Mouse (Mus musculus): ENCODE data around the gene Smok3b.
A peak's percentile ranks its signal among the peaks of the same experiment; 100 is the strongest.
"Not testable (repeated sequence)": the region's sequence is repeated elsewhere in the genome, so short reads cannot be mapped to it uniquely, and the experiment has no call there.

Smok3b gene

DNA sequence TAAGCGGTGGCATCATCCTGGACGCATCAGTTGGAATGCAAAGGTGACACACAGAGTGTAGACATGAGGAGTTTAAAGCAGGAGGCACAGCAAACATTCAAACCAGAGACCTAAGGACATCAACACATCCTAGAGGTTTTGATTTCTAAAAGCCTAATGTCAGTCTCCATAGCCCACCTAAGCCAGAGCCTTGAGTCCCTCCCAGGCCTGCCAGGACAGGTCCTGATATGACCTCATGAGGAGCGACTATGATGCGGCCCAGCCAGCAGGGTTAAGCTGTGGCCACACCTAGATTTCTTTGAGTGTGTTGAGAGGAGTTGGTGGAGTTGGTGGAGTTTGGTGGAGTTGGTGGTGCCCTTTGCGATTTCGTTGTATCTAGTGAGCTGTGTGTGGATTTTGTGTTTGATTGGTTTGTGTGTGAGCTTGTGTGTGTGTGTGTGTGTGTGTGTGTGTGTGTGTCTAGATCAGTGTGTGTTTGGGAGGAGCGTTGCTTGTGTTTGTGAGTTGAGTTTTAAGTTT is at the start of gene Smok3b, which contains the start of gene Smok3a:
TSS of gene Smok3b (plus strand) at position 469 of the 519 bp plus-strand sequence.
TSS of gene Smok3a (plus strand) at position 301 of the 519 bp plus-strand sequence.
- not testable (repeated sequence) for DNase-seq

DNA sequence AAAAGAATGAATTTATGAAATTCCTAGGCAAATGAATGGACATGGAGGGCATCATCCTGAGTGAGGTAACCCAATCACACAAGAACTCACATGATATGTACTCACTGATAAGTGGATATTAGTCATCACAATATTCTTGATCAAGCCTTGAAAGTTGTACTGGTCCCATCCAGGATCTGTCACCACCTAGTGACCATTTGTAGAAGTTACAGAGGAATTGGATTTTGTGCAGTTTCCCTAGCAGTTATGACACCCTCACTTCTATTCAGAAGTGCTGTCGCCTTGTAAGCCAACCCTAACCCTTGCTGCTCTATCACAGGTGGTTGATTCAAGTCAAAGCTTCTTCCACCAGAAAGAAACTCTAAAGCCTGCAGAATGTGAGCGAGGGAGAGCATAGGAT is 48.1 kb upstream of the Smok3b start:
- no peak for DNase-seq

DNA sequence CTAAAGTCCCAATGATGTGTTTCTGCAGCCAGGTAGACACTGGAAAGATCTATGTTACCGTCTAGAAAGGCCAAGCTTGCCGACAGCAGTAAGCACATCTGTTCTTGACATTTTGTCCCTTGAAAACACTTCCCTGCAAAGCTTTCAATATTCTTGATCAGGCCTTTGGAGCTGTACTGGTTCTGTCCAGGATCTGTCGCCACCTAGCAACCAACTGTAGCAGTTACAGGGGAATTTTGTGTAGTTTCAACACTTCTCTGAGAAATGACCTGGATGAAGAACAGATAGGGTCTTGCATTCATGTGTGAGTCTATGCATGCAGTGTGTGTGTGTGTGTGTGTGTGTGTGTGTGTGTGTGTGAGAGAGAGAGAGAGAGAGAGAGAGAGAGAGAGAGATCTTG is 47.5 kb upstream of the Smok3b start:
- no peak for DNase-seq

DNA sequence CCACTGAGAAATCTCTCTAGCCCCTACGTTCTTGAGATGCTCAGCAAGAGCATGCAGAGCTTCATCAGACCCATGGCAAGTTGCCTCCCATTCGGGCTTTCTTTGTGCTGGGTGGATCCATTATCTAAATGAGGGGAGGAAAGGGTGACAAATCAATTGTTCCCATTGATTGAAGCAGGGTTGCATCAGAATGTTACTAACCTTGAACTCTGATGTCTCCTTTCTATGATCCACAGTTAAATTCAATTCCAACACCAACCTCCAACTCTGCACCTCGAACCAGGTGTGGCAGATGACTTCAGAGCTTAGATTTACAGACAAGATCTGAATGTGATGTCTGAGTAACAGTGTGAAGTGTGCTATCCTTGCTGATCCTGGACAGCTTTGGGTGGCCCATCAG is 46.5 kb upstream of the Smok3b start:
- DNase-seq, result no peak

DNA sequence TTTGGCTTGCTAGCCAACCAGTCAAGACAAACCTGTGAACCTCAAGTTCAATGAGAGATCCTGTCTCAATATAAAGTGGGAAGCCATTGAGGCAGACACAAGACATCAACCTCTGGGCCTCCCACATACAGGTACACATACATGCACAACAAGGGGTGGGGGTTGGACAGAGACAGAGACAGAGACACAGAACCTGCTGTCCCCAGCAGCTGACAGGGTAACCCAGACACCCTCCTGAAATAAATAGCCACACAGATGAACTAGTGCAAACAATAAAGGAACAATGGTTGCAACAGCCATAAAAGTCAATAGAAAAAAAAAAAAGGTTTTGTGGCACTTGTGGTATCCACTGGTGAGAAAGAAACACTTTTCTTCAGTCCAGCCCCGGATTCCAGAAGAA is 45.8 kb upstream of the Smok3b start:
- DNase-seq, result no peak

DNA sequence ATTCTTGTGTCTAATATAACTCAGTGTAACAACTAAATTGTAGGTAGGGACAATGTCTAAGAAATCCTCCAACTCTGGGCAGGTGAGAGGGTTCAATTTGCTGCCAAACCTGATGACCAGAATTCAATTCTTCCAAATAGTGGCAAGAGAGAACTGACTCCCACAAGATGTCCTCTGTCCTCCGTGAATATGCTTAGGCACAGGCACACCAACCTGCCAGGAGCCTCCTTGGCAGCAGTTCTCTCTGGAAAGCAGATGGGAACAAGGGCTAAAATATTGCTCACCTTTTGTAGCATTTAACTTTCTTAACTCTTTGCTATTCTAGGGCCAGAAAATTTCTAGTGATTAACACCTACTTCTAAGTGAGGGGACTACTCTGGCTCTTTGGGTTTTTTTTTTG is 43.9 kb upstream of the Smok3b start:
- no peak for DNase-seq

DNA sequence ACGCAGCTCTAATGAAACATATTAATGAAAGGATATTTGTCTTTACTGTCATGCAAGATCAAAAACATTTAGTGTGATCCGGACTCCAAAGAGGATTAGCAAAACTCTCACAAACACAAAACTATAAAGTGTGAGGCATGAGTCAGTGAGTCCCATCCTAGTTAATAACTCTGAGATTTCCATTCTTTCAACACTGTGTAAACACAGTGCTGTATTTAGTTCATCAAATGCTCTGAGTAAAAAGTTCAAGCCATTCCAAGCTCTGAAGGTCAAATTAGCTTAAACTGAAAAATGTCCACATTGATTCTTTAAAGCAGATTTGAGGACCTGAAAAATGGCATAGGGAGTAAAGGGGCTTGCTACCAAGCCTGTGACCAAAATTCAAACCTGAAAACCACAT is 42.1 kb upstream of the Smok3b start:
- DNase-seq, result no peak

DNA sequence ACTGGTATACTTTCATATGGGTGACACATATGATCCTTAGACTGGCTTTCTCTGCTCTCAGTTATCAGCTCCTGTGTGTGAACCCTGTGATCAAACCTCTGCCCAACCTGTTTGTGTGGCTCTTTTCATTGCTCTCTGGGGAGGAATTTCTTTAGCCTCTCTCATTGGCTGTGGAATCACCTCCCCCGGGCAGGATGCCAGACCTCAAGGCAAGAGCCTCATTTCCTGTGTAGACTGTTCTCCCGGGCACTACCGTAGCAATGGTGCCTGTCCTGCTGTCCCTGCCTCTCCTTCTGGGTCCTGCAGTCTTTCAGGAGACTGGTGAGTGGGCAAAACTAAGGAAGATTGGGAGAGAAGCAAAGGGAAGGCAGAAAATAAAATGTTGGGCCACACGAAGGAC is 39.9 kb upstream of the Smok3b start, which contains the start of gene Azgp1:
TSS of gene Azgp1 (plus strand) at position 221 of the 400 bp plus-strand sequence.
- DNase-seq, result no peak

DNA sequence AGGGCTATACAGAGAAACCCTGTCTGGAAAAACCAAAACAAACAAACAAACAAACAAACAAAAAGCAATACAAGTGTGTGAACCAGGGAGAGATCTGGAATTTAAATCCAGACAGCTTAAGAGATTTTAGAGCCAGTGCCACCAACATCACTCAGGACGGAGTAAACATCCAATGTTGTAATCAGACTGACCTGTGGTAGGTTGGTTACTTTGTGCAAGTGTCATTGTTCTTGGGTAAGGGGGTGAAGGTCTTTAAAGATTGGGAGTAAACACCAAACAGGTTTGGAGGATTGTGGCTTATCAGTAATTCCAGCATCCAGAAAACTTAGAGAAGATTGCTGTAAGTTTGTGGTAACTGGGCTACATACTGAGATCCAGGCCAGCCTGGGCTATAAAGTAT is 34.9 kb upstream of the Smok3b start:
- DNase-seq, result no peak

DNA sequence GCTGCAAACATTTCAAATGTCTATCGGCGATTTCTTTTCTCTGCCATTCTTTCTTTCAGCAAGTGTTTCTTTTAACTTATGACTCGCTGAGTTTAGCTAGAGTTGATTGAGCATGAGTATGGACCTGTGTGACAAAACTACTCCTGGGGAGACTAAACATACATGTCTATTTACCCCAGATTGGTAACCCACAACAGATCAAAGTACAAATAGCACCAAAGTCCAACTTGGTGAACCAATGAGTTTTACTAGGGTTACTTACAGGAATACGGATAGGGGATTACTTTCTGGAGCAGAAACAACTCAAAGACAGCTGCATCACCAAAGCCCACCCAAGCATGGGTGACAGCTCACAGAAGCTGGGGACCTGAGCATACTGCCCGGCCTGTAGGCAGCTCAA is 11.8 kb upstream of the Smok3b start:
- DNase-seq, result no peak

DNA sequence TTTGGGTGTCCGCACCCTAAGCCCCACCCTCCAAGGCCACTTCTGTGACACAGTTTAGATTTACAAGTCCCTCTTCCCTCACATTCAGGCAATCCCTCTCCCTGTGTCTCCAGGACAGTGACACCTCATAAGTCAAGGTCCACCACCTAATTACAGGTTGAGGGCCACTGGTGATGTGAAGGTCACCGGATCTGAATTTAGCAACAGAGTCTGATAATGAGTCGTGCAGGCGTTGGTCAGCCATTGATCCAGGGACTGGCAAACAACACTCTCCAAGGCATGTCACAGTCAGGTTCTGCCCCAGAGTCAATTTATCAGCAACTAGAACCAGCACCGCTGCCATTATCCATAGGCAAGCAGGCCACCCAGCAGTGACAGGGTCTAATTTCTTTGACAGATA is 8.8 kb upstream of the Smok3b start:
- DNase-seq, result no peak

DNA sequence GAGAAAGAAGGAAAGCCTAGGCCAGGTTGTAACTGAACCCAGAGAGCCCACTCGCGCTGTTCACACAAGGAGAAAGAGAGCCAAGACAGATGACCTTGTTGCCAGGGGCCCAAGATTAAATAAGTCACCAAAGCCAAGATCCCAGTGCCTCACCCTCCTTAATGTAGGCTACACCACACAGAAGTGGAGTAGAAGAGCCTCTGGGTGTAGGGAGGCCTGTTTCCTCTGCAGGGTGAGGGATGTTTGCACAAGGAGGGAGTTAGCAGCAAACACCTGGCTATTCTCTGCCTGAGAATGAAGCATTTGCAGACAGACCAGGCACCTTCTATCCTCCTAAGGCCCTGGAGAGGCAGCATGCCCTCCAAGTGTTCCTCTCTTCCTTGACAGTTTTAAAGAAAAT is 4.7 kb upstream of the Smok3b start:
- DNase-seq, result no peak

DNA sequence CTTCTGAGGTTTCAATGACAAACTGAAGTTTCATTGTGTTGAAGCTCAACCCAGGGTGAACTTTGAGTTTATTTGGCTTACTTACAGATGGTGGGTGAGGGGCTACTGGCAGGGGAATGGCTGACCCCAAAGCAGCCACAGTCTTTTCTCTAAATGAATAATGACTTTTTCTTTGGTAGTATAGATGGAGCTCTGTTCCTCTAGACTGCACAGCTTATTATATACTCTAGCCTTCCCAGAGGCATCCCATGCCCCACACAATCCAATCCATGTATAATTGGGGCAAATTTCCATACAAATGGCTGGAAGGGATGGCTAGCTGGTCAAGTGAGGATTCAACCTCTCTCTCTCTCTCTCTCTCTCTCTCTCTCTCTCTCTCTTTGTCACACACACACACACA is 4.2 kb upstream of the Smok3b start:
- DNase-seq, result no peak

DNA sequence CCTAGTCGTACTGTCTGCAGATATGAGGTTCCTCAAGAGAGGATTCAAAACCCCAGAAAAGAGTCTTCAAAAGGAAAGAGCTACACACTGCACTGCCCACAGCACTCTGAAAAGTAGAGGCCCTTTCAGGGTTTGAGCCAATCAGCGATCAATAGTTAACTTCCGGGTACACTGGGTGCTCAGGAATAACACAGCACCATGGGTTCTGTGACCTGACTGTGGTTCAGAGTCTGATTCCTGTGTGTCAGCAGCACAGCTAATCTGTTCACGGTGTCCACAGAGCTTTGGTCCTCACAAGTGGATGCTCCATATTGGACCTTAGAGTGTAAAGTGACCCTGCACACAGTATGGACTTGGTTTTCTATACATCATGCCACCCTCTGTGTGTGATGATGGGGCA is 1.7 kb upstream of the Smok3b start:
- not testable (repeated sequence) for DNase-seq

DNA sequence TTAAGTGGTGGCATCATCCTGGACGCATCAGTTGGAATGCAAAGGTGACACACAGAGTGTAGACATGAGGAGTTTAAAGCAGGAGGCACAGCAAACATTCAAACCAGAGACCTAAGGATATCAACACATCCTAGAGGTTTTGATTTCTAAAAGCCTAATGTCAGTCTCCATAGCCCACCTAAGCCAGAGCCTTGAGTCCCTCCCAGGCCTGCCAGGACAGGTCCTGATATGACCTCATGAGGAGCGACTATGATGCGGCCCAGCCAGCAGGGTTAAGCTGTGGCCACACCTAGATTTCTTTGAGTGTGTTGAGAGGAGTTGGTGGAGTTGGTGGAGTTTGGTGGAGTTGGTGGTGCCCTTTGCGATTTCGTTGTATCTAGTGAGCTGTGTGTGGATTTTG is 31.7 kb downstream of the Smok3b start, which contains the start of gene Smok3c:
TSS of gene Smok3c (plus strand) at position 301 of the 400 bp plus-strand sequence.
- not testable (repeated sequence) for DNase-seq

DNA sequence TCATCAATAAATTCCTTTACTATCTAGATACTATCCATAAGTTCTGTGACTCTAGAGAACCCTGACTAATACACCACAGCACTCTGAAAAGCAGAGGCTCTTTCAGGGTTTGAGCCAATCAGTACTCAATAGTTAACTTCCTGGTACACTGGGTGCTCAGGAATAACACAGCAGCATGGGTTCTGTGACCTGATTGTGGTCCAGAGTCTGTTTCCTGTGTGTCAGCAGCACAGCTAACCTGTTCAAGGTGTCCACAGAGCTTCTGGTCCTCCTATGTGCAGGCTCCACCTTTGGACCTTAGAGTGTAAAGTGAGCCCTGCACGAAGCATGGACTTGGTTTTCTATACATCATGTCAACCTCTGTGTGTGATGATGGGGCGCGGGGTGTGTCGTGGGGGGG is 52.6 kb downstream of the Smok3b start:
- no peak for DNase-seq

DNA sequence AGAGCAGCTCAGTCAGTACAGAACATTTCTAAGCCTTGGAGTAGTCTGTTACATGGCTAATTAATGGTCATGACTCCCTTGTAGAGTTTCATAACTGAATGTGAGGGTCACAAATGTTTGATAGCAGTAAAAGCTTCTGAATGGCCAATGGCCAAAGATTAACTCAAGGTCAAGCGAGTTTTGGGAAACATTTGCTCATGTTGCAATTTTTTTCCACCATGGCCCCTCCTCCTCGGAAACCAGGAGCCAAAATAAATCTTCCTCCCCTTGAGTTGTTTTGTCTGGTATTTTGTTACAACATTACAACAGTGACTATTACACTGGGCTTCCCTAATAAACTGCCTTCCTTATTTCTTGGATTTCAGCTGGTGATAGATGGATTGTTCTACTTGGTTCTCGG is 54.5 kb downstream of the Smok3b start:
- no peak for DNase-seq

DNA sequence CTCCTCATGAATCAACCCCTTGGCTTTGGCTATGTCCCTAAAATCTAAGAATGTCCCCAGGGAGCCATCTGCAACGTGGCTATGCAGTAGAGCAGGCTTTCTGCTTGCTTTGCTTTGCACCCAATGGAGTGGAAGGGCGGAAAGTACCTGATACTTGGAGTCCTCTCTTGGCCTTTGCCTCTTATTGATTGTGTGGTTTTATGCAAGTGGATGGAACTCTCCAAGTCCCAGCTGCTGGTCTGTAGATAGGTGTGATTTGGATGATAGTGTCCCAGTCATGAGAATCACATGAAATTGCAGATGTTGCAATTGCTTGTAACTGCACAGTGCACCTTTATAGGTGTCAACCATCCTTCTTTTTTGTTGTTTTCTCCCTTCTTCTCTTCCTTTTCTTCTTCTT is 54.9 kb downstream of the Smok3b start:
- DNase-seq, result no peak

DNA sequence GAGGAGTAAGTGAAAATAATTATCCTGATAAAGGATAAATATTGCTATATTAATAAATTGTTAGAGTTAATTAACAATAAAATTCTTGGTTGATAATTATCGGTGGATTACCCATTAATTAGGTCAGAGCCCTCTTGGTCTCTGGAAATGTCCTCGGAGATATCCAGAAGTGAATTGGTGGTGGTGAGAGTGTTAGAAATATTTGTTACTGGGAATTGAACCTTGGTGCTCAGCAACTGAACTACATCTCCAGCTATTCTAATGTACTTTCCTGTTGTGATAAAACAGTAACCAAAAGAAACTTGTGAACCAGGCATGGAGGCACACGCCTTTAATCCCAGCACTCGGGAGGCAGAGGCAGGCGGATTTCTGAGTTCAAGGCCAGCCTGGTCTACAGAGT is 59.2 kb downstream of the Smok3b start:
- DNase-seq, result no peak

DNA sequence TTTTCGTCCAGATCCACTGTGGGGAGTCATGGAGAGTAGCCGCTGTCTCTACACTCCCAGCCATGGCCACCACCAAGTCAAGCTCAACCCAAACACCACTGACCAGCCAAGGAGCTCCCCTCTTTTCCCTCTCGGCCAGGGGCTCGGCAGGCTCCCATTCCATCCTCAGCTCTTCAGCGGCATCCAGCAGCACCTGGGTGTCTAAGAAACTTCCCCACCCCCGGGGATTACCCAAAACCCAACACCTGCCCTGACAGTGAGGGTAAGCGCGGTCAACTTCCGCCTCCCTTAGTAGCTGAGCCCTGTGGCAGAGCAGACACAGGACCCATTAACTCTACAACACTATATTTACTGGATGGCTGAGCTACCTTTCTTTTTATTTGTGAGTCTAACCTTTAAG is 60.2 kb downstream of the Smok3b start:
- DNase-seq, result no peak

DNA sequence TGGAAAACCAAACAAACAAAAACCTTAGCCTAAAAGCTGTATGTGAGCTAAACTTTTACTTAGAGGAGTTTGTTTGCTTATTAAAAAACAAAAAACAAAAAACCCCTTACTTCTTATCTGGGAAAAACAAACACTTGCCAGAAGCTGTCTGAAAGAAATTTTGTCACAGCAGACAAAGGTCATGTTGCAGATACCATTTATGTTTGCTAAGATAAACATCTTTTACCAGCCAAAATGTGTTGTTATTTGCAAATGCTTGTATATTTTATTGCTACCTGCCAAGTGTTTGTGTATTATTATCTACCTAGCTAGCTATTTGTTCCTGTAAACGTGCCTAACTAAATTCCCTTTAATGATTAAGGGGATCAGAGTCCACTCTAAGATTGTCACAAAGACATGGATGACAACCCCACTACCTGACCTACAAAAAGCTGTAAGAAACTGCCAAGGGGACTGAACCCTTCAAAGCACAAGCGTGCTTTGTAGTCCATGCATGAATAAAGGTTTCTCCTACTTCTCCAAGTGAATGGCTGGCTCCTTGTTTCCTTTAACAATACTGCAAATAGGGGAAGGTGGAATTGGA is 62.2 kb downstream of the Smok3b start:
- no peak for DNase-seq

DNA sequence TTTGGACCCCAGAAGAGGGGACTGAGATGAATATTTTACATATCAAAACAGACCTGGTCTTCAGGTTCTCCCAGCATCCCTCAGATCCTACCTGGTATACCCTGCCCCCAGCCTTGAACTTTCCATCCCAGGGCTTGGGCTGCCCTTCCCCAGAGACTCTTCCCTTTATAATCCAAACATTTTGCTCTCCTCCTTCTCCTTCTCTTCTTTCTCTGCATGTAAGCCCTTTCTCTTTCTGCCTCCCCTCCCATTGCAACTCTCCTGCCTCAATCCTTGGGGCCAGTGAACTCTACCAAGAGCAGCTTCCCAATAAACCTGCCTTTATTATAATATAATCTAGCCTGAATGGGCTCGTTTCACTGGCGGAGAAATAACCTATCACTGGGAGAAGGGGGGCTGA is 62.7 kb downstream of the Smok3b start:
- DNase-seq, result no peak

DNA sequence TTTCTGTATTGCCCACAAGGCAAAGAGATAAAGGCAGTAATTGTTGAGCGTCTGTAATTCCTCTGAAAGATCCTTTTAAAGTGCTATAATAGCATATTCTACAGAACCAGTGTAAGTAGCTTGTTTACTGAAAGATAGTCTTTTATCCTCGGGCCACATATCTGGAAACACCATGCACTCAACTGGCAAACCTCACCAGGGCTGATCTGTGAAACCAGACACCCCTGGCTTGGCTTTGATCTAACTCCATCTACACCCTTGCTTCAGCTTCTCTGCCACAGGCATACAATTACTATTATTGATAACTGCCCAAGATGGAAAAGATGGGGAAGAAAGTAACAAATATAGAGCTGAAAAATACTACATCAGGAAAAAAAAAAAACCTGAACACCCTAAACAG is 63.3 kb downstream of the Smok3b start:
- DNase-seq, result peak in 1 of 2 experiments; percentile 15

DNA sequence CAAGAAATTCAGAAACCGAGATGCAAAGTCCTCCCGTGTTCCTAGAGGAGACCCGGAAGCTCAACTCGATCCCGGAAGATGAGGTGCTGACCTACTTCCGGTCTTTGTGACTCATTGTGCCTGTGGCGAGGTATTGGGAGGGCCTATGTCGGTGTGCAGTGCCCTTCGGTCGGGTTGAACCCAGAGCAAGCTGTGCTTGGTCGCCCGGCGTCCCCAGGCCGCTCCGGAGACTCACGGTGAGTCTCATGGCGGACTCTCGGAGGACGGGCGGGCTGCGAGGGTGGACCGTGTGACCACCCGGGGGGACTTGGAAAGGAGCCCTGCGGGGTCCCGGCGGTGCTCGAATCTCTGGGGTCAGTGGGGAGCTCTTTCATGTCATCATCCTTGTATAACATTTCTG is 63.8 kb downstream of the Smok3b start, which contains the start of gene Zkscan1:
TSS of gene Zkscan1 (plus strand) at position 89 of the 400 bp plus-strand sequence.
- DNase-seq, result peak; percentile 84 to 85

DNA sequence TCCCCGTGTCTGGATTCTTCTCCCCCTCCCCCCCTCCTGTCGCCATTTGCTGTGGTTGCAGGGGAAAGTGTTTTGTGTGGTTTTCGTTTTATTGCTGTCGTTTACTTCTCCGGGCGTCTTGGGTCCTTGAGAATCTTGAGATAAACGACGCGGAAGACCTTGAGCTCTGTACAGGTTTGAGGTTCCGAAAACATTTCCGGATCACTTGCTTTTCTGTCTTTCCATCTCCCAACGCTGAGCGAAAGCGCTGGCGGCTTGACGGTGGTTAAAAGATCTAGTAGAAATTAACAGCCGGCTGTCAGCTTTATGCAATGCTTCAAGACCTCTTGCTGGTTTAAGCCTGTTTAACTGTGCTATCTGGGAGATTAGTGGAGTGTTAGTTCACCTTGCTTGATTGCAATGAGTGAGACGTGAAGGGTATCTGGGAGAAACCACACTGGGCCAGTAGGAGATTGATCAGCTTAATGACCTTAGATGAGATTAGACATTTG is 64.2 kb downstream of the Smok3b start:
- DNase-seq, result no peak
